Mouse (Mus musculus) cerebellum, adult 8-10 months (tissue): ENCODE measurements around the gene Il17rc.
A peak's percentile ranks its signal among the peaks of the same experiment; 100 is the strongest.

Experiments used
- DNase-seq: peaks from one replicate; pipeline ENCODE4 v3.0.0; 2022

Gene Il17rc

DNA sequence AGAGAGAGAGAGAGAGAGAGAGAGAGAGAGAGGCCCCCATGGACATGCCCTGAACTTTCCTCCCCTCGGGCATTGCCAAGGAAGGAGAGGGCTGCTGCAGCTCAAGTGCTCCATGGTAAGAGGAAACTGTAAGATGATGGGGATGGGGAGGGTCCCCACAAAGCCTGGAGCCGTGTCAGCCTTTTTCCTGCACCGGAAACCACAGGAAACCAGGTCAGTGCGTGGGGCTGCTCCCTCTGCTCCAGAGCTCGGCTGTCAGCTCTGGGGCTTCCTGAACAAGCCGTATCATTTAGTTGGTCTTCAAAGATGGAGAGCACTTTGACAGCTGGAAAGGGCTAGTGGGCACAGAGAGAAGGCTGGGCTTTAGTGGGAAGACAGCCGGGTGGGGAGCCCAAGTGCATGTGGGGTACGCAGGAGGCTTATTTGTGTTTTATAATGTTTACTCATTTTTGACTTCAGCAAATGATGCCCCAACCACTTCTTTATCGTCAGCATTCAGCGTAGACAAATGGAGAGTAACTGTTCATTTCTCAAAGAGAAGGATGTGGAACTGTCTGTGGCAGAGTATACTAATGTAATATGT, 13.2 kb upstream of the Il17rc start, which contains the start of gene Il17re:
Gene Il17re, plus strand, starts transcription at position 533 of the 583 bp plus-strand sequence.
- no peak for DNase-seq

DNA sequence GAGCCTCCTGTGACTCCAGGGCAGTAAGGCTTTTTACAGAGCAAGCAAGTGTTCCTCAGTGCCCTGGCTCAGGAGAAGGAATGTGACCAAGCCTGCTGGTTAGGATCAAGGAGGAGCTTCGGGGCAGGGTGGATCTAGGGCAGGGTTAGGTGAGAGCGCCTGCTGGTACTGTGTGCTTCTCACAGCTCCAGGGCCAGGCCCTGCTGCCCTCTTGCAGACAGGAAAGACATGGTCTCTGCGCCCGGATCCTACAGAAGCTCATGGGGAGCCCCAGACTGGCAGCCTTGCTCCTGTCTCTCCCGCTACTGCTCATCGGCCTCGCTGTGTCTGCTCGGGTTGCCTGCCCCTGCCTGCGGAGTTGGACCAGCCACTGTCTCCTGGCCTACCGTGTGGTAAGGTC, 12.6 kb upstream of the Il17rc start:
- DNase-seq: no peak

DNA sequence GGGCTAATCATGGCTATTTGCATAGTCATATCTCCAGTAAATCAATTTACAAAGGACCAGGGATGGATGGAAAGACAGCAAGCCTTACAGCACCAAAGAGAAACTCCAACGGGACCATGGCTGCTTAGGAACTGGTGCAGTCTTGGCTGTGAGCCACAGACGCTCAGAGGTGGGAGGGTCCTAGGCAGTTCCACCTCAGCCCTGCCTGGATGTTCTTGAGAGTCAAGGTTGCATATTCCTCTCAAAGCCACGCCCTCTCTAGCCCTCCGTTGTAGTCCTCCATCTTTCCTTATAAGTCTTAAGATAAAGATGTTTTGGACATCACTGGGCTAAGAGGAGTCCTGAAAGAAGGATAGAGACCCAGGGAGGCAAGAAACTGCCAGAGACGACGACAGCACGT, 7.2 kb upstream of the Il17rc start:
- DNase-seq: no peak

DNA sequence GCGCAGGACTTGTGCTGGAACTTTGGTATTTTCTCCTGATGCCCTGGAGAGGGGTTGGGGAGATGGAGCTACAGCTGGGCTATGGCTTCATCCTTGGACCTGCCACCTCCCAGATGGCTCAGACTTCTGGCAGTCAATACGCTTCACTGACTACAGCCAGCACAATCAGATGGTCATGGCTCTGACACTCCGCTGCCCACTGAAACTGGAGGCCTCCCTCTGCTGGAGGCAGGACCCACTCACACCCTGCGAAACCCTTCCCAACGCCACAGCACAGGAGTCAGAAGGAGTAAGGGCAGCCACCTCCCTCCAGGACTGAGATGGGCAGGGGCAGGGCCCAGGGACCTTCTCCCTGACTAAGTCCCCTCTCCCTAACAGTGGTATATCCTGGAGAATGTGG, 5.6 kb upstream of the Il17rc start:
- no peak for DNase-seq

DNA sequence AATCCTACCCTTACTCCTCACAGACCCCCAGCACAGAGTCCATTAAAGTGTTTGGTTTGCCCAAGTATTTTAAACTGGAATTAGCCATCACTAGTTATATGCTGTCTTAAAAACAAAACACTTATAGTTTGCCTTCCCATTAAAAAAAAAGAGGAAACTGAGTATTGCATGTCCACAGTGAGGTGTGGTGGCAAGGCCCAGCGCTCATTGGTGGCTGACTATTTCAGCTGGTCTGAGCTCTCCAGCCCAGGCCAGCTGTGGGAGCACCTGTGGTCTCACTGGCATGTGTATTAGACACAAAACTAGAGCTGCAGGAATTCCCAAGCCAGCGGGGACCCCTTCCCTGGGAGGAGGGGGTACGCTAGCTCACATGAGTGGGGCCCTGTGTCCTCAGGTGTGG, 2.7 kb upstream of the Il17rc start:
- DNase-seq: no peak

DNA sequence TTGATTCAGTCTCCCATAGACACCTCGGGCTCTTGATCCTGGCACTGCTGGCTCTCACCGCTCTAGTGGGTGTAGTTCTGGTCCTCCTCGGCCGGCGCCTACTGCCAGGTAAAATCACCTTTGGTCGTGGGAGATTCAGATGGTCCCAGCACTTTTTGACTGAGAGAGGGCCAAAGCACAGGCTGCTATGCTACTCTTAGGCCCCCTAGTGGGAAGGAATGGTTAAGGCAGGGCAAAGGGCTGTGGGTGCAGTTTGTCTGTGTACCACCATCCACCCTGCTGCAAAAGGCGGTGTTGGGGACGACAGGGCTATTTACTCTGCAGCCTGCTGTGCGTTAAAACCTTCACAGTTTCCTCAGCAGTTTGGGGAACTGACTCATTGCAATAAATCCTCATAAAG, 2.2 kb upstream of the Il17rc start:
- peak; percentile 71 for DNase-seq

DNA sequence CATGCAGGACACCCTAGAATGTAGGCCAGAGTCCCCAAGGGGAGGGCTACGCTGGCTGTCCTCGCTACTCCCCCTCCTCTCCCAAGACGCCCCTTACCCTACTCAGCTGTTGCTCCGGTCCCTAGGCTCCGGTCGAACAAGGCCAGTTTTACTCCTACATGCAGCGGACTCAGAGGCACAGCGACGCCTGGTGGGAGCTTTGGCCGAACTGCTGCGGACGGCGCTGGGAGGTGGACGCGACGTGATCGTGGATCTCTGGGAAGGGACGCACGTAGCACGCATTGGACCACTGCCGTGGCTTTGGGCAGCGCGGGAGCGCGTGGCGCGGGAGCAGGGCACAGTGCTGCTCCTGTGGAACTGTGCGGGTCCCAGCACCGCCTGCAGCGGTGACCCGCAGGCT, 1.8 kb upstream of the Il17rc start:
- DNase-seq: peak; percentile 76

DNA sequence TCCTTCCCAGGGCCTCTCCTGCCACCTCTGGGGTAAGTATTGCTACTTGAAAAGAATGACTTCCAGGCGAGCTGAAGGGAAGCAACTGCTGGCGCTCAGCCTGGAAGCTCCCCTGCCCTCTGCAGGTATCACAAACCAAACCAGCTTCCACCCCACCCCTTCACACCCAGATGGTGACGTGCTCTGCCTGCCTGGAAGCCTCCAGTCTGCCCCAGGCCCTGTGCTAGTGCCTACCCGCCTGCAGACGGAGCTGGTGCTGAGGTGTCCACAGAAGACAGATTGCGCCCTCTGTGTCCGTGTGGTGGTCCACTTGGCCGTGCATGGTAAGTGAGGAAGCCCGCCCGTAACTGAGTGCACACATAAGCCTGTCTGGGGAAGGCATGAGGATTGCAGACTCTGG, 834 bp downstream of the Il17rc start:
- no peak for DNase-seq

DNA sequence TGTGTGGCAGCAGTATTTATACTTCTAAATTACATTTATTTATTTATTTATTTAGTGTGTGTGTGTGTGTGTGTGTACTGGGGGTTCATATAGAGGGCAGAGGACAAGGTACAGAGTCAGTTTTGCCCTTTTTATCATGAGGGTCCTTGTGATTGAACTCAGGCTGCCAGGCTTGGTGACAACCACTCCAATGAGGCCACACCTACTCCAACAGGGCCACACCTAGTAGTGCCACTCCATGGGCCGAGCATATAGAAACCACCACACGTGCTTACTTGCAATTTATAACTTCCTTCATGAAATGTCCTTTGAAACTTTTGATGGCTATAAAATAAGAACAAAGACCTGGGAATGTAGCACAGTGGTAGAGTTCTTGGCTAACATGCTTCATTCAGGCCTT, 2.0 kb downstream of the Il17rc start:
- no peak for DNase-seq

DNA sequence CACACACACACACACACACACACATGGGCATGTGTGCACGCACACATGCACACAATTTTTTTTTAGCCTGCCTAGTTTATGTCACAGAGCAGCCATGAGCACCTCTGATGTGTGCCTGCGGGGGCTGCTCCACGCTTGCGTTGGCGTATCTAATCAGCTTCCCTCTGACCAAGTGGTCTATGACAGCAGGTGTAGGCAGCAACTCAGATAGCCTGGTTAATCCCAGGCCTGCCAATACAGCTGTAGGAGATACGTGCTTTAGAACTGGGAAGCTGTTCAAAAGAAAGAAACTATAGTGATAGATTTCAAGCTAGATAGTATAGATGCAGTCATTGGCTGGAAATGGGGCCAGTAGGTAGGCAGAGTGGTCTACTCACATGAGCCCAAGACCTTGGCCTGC, 2.5 kb downstream of the Il17rc start:
- DNase-seq: no peak

DNA sequence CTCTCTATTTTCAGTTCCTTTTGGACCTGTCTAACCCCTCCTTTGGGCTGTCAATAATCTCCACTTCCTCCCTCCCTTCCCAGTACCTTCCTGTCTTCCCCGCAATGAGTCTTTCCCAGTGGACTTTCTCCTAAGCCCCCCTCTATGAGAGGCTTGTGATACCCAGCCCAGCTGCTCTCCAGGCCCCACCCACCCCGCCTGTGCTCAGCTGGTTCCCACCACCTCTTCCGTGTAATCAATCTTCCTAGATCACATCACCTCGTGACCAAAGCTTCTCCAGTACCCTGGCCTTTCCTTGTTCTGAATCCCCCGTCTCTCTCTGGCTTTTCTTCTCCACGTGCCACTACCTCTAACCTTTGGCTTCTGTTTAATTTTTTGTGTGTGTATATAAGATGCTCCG, 6.1 kb downstream of the Il17rc start:
- DNase-seq: no peak

DNA sequence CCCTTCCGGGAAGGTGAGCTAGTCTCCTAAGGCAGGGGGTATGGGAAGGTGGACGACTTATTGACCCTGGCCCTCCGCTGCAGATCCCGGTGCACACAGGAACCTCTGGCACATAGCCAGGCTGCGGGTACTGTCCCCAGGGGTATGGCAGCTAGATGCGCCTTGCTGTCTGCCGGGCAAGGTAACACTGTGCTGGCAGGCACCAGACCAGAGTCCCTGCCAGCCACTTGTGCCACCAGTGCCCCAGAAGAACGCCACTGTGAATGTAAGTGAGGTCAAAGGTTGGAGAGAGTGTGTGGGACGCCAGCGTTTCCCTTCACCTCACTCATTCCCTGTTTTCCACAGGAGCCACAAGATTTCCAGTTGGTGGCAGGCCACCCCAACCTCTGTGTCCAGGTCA, 7.7 kb downstream of the Il17rc start:
- no peak for DNase-seq

DNA sequence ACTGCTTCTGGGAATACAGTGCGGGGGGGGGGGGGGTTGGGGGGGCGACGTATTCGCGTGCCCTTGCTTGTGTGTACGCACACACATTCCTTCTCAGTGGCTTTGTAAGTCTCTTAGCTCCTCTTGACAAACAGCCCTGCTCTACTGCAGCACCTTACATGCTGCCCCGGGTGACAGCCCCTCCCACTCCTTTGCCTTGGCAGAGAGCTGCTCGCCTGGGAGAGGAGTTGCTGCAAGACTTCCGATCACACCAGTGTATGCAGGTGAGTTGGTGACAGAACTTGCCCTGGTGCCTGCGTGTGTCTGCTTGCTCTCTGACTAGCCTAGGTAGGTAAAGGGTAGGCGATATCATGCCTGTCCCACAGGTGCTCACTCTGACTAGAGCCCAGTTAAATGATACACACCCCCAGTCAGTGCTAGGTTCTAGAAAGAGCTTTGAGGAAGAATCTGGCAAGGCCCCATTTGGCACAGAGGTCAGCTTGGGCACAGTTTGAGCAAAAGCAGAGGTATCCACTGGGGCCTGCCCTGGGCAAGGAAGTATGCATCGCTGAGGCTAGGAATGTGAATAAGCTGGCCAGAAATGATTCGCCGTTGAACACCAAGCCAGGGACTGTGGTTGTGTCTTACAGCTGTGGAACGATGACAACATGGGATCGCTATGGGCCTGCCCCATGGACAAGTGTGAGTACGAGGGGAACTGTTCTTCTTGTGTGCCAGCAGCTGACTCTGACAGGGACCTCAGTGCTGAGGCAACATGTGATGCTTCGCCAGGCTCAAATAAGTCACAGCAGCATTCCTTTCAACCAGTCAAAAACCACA, 9.5 kb downstream of the Il17rc start:
- no peak for DNase-seq

DNA sequence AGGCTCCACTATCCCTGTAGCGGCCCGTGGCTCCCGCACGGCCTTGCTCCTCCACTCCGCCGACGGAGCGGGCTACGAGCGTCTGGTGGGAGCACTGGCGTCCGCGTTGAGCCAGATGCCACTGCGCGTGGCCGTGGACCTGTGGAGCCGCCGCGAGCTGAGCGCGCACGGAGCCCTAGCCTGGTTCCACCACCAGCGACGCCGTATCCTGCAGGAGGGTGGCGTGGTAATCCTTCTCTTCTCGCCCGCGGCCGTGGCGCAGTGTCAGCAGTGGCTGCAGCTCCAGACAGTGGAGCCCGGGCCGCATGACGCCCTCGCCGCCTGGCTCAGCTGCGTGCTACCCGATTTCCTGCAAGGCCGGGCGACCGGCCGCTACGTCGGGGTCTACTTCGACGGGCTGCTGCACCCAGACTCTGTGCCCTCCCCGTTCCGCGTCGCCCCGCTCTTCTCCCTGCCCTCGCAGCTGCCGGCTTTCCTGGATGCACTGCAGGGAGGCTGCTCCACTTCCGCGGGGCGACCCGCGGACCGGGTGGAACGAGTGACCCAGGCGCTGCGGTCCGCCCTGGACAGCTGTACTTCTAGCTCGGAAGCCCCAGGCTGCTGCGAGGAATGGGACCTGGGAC, 11.4 kb downstream of the Il17rc start:
- peak; percentile 66 for DNase-seq

DNA sequence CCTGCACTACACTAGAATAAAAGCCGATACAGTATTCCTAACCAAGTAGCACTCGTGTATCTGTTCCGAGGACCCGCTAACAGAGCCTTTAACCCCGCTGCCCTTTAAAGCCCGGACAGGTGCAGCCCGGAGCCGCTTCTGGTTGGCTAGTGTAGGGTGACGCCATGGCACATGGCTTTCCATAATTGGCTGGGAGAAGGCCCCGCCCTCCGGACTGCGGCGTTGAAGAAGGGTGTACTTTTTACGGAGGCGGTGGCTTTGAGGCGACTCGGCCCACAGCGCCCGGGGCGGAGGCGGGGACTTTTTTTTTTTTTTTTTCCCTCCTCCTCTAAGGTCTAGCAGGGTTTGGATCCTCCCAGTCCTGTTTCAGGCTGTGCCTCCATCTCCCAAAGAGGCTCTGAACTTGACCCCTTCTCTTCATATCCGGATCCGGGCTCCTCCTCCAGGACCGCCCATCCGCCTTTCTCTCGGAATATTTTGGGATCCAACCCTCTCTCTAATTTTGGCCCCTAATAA, 11.9 kb downstream of the Il17rc start, which contains the start of gene Creld1:
Gene Creld1, plus strand, starts transcription at position 198 of the 516 bp plus-strand sequence.
- peak; percentile 94 for DNase-seq

DNA sequence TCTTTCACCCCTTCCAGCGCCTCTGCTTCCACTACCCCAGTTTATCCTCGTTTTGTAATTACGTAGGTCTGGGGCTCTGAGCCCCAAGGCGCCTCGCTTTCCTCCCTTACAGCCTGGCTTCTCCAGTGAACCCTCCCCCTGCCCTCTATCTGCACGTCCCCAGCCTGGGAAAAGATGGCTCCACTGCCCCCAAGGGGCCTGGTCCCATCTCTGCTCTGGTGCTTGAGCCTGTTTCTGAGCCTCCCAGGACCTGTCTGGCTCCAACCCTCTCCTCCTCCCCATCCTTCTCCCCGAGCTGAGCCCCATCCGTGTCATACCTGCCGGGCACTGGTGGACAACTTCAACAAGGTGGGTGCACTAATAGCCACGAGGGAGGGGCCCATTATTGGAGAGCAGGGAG, 12.5 kb downstream of the Il17rc start:
- no peak for DNase-seq

DNA sequence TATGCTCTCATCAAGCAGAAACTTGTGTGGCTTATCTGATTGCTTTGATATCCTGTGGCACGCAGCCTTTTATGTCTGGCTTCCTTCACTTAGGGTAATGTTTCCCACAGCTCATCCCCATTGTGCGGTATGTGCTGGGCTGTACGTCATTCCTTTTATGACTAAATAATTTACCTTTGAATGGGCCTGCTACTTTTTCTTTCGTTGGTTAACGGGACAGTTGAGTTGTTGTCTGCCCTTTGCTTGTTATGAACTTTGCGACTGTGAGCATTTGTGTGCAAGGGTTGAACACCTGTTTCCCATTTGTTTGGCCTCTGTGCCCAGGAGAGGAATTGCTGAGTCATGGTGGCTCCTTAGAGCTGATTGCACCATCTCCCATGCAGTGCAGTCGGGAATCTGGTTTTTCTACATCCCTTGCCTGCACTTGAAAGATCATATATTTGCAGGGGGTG, 15.9 kb downstream of the Il17rc start:
- DNase-seq: no peak

DNA sequence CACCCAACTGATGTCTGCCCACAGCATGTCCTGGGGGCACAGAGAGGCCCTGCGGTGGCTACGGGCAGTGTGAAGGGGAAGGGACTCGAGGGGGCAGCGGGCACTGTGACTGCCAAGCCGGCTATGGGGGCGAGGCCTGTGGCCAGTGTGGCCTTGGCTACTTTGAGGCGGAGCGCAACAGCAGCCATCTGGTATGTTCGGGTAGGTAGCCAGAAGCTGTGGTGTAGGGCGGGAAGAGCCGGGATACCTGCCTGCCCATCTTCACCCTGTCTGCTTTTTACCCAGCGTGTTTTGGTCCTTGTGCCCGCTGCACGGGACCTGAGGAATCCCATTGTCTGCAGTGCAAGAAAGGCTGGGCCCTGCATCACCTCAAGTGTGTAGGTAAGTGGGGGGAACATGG, 18.2 kb downstream of the Il17rc start:
- no peak for DNase-seq

DNA sequence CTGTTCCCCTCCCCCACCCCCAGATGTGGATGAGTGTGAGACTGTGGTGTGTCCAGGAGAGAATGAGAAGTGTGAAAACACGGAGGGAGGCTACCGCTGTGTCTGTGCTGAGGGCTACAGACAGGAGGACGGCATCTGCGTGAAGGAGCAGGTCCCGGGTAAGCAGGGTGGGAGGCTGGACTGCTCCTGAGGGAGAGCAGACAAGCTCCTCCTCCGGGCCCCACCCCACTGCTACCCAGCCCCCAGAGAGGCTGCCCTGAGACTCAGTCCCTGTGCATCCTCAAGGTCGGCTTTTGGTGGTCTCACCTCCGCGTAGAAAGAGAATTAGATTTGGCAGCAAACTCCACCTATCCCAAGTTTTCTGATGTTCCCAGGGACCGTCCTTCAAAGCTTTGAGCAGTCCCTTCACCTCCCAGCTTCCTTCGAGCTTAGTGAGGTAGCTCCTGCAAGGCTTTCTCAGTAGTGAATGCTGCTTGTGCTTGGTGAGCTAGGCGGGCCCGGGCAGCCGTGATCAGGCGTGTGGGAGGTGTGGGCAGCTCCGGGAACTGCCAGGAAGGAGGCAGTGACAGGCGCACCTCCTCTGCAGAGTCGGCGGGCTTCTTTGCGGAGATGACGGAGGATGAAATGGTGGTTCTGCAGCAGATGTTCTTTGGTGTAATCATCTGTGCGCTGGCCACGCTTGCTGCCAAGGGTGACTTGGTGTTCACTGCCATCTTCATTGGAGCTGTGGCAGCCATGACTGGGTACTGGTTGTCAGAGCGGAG, 21.1 kb downstream of the Il17rc start:
- no peak for DNase-seq

DNA sequence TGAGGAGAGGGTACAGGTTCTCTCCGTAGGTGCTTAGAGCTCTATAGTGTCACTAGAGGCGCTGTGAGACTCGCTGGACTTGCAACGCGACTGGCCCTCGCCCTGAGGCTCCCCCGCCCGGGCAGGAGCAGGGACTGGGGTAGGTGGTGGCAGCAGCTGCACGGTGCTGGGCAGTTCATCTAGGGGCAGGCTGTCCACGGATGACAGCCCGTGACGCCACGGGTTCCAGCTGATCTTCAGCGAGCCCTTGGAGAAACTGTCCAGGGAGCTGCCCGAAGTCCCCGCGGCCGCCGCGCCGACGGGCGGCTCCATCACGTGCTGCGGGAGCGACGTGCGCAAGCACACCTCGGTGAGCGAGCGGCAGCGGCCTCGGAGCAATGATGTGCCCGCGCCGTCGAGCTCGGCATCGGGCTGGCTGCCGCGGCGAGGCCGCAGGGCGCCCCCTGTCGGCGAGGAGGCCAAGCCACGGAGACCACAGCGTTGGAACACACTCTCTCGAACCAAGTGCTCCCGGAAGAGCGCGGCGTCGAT, 23.1 kb downstream of the Il17rc start:
- no peak for DNase-seq

DNA sequence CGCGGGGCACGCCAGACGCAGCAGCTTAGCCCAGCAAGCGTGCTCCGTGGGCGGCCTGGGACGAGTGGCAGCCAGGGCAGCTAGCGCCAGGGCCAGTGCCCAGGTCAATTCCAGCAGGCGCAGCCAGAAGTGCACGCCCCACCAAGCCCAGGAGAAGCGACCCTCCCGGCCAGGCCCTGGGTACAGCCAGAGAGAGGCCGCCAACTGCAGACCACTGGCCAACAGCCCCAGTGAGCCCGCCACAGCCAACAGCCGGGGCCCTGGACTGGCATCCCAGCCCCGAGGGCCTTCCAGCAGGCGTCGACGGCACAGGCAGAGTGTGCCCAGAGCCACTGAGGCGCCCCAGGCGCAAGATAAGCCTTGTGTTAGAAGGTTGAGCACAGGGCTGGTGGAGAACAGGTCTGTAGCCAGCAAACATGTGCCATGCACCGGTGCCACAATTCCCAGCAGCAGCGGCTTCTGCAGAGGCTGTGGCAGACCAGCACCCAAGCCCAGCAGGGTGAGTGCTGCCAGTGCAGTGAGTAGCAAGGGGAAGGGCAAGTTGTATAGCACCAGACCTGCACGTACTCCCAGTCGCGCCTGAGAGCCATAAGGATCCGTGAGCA, 23.9 kb downstream of the Il17rc start:
- no peak for DNase-seq

DNA sequence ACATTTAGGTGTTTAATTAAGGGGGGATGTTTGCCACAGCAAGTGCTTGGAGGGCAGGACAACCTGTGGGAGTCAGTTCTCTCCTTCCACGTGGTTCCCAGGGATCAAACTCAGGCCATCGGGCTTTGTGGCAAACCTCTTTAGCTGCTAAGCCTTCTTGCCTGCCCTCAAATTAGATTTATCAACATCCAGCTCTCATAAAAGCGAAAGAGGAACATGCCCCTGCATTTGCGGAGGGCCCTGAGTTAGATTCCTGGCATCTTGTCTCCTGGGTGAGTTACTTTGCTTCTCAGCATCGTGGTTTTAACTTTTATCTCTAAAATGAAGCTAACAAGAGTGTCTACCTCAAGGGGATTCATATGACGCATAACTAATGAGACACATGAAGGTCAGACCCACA, 28.1 kb downstream of the Il17rc start:
- no peak for DNase-seq
